Mouse (Mus musculus) brain, embryonic 14.5 days (tissue): ENCODE measurements around the gene Mybl2.

Experiments used
- CTCF ChIP-seq: fragments of 200-500 bp; IDR thresholded peaks from 2 replicates; pipeline ENCODE4 v1.5.1; 2012; ENCODE audit warnings: inconsistent platforms, mild to moderate bottlenecking, moderate library complexity, borderline replicate concordance; ENCODE audit not compliant: insufficient read depth, insufficient read length; ENCODE audit errors: extremely low read depth
- POLR2A ChIP-seq: fragments of 200-500 bp; IDR thresholded peaks from 2 replicates; pipeline ENCODE4 v1.6.1; 2012; ENCODE audit warnings: mild to moderate bottlenecking, inconsistent platforms, borderline replicate concordance; ENCODE audit not compliant: poor library complexity, insufficient read depth, insufficient read length, severe bottlenecking; ENCODE audit errors: extremely low read depth

- TF ChIP-seq CTCF = no peak
- no peak for TF ChIP-seq POLR2A
Observed at GRCm38 (mm10) chr2:163073023-163073757, 18.7 kb downstream of the Mybl2 start.
